Mouse (Mus musculus) right cerebral cortex, adult 18-20 months (tissue): ENCODE data around the gene Treh.
"Not testable (repeated sequence)": the region's sequence is repeated elsewhere in the genome, so short reads cannot be mapped to it uniquely, and the experiment has no call there.

ENCODE experiments used
- DNase-seq: peaks from one replicate; pipeline ENCODE4 v3.0.0; 2022; ENCODE audit warnings: mixed read lengths

Gene Treh

DNA sequence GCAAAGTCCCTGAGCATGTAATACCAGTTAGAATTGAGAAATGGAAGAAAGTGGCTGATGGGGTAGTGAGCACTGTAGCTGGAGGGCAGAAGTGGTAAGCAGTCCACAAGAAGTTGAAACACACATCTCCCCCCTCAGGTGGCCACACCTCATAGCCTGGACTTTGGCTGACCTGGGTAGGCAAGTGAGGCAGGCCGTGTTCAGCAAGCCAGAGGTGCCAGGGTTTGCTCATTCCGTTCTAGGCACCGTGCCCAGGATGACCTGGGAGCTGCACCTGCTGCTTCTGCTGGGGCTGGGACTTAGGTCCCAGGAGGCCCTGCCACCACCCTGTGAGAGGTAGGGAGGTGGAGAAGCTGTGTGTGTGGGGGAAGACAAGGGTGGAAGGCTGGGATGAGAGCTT is at the start of gene Treh:
Gene Treh (plus strand): TSS at position 229 of the 400 bp plus-strand sequence.
- DNase-seq = no peak

DNA sequence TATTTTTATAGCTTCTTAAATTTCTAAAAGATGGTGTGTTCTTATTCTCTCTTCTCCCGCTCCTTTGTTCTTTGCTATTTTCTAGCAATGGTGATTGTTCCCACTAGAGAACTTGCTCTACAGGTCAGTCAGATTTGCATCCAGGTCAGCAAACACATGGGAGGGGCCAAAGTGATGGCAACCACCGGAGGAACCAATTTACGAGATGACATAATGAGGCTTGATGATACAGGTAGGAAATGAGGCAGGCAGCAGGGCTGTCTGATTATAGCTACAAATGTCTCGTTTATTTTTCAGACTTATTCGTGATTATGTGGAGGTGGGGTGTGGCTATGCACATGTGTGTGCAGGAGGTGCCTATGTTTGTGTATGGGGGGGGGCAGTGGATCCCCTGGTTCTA is 48.6 kb upstream of the Treh start:
- no peak for DNase-seq

DNA sequence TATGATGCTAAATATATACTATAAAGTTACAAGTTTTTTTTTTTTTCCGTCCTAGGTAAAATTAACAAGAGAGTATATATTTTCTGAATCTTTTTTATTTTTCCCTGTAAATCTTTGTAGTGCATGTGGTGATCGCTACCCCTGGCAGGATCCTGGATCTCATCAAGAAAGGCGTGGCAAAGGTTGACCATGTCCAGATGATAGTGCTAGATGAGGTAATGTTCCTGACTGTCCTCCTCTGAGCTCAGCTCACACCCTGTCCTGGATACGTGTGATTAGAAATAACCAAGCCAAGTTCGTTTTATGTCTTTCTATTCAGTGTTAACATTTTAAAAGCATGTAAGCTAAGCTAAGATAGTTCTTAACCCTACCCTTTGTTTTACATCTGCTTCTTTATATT is 46.8 kb upstream of the Treh start:
- DNase-seq = no peak

DNA sequence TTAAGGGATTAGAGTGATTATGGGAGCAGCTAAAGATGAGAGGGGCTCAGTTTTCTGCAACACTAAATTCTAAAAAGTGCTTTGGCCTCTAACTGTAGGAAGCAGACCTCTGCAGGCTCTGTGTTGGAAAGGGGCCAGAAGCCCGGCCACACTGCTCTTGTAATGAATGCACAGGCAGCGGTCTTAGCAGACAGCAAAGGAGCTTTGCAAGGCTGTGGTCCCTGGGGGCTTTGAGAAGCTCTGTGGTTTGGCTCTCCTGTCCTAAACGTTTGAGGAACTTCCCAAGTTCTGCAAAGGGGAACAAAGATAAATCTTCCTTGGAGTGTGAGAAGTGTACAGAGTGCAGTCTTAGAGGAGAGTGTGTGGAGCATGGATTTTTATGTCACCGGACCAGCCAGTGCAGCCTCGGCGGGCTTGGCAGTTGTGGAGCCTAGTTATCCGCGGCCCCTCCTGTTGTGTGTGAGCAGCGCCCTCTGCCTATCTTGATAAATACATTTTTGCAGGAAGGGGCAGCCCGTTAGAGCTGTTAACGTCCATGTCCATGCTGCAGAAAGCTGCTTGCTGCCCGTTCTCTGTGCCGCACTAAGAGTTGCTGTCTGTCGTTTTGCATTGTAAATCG is 35.4 kb upstream of the Treh start:
- no peak for DNase-seq

DNA sequence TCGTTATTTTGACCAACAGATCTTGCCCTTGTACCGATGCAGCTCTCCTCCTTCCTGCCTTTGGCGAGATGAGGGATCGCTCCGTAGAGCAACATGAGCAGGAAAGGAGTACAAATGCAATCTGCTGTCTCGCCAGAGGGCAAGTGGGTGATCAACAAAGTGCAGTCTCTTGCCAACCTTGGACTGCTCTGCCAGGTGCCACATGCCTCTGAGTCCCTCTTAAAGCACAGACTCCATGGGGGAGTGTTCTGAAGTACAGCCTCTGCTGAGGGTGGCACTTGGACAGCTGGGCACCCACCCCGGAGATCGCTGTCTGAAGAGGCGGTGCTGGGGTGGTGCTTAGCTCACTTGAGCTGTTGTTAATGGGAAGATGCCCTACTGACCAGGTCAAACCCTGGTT is 34.3 kb upstream of the Treh start:
- not testable (repeated sequence) for DNase-seq

DNA sequence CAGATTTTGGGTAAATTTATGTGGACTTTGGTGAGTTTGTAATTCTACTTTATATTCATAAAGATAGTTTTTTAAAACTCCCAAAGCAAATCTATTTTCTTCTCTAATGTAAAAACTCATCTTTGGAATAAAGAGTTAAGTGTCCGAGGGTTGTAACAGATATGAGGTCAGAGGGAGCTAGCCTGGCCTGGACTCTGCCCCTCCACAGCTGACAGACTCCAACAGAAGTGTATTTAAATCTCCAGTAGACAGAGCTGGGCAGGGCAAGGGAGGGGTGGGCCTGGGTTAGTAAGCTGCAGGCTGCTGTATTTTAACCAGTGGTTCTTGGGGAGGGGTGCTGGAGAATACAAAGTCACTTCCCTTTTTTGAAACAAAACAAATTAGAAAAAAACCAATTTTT is 33.0 kb upstream of the Treh start:
- DNase-seq = not testable (repeated sequence)

DNA sequence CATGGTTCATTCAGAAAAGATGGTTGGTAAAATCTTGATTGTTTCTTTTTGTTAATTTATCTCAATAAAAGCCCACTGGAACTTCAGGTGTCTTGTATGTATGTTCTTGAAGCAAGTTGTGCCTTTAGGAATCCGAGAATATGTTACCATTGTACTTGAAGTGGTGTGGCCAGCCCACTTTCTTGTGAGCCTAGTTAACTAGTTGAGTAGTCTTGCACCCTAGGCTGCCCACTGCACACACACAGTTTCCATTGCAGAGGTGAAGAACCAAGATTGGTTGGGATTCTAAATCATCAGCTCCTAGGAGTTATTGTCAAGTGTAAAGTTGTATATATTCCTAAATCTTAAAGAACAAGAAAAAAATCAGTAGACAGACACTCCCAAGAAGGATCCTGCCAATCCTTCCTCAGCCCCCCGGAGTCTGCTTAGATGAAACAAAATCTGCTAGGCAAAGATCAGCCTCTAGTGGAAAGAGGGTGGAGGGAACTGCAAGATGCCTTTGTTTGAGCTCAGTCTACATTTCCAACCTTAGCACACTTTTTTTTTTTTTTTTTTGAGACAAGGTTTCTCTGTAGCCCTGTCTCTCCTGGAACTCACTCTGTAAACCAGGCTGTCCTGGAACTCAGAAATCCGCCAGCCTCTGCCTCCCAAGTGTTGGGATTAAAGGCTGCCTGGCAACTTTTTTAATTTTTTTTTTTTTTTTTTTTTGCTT is 32.2 kb upstream of the Treh start:
- DNase-seq = no peak

DNA sequence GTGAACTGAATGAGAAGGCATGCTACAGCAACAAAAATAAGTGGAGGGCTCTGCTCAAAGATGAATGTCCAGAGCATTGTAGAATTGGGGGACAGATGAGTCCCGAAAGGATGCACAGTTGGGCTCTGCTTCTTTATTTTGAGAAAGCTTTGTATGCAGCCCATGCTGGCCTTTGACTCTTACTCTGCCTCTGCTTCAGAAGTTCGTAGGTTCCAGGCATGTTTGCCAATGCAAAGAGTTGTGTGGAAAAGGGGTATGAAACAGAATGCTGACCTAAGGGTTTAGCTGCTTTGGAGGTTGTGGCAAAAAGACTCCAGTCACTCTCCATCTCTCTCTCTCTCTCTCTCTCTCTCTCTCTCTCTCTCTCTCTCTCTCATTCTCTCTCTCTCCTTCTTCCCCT is 31.4 kb upstream of the Treh start:
- DNase-seq = no peak

DNA sequence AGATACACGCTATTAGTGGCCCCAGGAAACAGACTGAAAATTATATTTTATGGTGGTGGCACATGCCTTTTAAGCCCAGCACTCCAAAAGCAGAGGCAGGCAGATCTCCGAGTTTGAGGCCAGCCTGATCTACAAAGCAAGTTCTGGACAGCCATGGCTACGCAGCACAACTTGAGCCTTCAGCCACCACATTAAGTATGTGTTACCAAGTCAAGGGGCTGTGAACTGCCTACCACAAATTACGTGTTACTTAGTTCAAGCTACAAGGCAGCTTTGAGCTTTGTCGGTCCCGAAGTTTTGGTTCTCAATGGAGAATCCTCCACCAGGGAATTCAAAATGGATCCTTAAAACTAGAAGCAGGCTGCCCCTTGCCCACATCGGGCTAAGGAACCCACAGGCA is 29.9 kb upstream of the Treh start:
- DNase-seq = no peak

DNA sequence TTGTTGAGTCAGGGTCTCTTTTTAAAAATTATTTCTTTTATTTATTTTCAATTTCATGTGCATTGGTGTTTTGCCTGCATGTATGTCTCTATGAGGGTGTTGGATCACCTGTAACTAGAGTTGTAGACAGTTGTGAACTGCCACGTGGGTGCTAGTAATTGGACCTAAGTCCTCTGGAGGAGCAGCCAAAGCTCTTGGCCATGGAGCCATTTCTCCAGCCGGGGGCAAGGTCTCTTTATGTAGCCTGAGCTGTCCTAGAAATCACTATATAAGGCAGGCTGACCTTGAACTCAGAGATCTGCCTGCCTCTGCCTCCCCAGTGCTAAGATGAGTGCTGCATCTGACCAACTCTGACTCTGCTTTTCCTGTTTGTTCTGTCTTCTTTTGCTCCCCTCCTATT is 28.8 kb upstream of the Treh start:
- no peak for DNase-seq

DNA sequence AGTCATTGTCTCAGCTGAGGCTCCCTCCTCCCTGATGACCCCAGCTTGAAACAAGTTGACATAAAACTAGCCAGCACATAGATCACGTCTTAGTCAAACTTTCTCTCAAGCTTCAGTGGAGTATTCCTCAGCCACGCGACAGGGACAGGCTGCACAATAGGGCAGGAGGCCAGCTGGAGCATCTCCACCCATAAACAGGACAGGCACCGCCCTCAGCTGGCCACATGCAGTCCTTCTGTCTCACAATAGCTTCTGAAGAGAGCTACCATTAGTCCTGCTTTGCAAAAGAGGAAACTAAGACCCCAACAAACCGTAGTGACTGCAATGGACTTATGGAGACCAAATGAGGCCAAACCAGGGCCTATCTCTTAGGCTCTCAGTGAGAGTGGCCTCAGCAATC is 27.6 kb upstream of the Treh start:
- no peak for DNase-seq

DNA sequence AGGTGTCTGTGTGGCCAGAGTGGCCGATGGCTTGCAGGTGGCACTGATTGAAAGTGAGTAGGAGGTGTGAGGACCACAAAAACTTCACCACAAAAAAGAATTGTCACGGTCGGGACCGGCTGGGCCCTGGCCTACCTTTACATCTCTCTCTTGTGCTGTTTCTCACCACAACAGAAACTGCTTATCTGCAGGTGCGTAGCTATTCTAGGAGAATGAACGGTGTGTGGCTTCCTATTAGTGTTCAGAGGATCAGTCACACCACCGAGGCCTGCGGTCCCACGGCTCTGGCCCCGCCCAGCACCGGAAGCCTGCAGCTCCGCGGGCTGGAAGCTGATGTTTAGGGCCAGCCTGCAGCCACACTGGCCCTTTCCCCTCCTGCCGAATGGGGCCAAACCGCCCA is 27.1 kb upstream of the Treh start:
- no peak for DNase-seq

DNA sequence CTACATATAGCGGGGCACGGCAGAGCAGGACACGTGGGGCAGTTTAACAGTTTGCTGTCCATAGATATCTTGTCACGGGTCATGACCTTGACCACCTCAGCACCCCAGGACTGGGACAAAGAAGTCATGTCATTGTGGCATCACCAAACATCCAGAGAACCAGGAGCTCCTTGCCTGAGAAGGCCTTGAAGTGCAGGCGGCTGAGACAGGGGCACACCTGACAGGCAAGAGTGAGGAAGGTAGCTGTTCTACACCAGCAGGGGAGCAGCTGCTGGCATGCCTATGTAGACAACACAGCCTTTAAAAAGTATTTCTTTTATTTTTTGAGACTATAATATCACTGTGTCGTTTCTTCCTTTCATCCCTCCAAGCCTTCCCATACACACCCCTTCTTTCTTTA is 26.7 kb upstream of the Treh start:
- DNase-seq = no peak

DNA sequence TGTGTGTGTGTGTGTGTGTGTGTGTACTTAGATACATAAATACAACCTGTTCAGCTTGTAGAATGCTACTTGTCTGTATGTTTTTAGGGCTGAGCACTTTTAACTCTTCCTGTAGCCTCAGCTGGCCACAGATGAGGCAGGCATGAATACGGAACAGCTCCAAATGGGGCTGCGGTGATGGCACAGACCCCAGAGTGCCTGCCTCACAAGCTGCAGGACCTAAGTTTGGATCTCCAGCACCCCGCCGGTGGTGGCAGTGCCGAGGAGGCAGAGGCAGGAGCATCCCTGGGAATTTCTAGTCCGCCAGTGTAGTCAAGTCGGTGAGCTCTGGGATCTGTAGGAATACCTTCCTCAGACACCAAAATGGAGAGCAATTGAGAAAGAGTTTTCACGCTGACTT is 26.0 kb upstream of the Treh start:
- no peak for DNase-seq

DNA sequence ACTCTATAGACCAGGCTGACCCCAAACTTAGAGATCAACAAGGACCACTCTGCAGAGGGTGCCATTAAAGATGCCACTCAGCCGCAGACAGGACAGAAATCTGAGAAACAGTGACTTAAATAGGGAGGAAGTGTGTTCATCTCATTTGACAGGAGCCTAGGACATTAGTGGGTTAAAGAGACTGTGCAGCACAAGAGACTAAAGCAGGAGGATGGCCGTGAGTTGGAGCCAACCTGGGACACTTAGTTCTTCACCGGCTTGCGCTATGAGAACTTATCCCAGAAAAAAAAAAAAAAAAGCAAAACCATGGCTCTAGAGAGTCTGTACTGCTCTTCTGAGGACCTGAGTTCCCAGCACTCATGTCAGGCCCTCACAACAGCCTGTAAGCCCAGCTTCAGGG is 25.4 kb upstream of the Treh start:
- DNase-seq = no peak

DNA sequence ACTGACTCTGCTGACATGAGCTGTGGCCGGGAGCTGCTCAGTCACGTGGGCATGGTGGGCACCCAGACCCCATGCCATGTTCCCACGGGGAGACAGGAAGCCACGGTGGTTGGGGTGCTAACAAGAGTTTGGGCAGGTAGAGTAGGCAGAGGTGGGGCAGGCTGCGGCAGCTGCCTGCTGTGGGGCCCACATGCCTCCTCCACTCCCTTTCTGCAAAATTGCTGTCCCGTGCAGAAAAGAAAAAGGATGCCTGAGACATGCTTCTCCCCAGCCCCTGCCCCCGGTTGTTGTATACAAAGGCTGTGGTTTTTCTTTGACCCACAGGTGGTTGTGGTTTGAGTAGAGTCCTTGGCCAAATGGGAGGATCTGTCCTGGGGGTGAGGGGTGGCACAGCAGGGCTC is 24.2 kb upstream of the Treh start:
- DNase-seq = no peak

DNA sequence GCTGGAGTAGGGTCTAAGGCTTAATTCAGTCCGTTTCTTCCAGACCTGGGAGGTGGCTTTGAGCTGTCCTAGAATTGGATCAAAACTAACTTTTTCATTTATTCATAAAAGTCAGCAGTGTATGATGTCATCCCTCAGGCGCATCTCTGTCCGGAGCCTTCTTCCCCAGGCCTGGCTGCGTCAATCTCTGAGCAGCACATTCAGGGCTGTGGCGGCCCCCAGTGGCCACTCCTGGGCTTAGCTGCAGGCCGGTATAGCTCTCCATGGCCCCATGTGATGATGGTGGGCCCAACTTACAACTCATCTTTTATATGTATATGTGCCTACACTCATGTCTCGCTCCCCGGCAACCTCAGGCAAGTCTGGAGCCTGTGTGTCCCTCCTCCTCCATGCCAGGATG is 21.0 kb upstream of the Treh start:
- peak; percentile 40 for DNase-seq

DNA sequence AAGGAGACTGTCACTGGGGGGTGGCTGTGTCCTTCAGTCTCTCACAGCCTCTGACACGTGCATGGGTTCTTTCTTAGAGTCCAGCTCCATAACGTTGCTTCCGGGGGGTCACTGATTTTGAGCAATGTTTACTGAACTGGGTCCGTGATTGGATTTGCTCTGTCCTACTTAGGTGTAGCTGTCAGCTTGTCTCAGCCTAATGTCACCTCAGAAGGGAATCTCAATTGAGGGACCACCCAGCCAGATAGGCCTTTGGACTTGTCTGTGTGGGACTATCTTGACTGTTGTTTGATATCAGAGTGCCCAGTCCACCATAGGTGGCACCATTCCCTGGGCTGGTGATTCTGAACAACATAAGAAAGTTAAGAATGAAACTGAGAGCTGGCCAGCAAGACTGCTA is 19.1 kb upstream of the Treh start:
- no peak for DNase-seq

DNA sequence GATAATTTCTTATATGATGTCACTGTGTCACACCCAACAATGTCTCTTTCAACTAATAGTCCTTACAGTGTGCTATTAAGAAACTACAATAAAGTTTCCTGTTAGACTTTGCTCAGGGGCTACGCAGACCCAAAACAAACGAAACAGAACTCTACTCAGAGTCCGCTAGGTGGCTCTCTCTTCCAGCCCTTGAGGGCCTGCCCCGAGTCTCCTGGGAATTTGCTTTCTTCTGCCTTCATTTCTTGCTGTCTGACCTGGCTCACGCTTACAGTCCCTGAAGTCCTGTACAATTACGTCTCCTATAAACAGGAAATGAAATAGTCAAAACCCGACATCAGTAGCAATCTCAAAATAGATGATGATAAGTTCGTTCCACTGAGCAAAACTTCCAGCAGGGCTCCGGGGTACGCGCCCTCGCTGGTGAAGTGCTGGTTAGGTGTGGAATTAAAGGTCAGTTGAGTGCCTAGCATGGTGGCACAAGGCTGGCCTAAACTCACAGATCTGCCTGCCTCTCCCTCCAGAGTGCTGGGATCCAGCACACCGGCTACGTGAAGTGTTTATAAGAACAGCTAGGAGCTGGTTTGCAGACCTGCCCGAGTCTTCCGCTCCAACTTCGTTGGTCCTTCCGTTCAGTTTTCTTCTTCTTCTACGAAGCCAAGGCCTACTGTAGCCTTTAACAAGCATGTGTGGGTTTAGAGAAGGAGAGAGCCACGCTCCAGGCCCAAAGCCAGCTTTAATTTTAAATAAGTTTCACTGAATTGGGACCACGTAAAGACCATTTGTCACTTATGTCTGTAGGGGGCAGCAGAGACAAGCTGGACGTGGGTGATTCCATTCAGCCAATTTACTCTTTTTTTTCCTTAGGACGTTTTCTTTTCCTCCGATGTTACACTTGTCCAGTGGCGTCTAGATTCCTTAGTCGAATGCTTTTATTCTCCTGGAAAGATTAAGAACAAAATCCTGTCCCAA is 17.7 kb upstream of the Treh start:
- DNase-seq = peak; percentile 57

DNA sequence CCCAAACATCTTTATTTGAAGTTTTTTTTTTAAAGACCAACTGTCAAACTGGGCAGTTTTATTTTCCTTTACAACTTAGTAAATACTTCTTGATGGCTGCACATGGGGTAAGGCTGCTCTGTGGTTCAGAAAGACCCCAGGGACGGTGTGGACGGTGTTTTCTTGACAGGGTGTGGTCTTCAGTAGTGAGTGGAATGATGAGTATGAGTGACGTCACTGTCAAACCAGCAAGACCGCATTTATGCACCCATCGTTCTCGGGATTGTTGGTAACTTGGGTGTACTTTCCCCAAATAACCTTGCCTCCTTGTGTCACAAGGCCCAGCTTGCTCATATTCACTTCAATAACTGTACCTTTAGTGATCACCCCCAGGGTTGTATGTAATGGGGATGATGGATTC is 9.3 kb upstream of the Treh start:
- no peak for DNase-seq

DNA sequence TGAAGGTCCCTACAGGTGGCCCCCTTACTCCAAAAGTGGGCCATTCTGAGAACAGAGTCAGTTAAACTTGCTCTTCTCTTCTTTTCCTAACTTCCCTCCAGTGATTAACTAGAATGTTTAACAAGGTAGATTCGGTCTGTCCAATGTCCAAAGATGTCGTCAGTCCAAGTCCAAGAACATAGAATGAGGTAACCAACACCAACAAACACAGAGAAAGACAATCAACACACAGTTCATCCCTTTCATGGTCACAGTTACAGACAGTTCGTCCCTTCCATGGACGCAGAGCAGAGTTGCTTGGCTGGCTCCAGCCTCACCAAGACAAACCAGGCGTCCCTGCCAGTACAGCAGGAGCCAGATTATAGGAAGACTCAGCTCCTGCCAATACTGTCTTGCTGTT is 1.6 kb upstream of the Treh start:
- DNase-seq = no peak

DNA sequence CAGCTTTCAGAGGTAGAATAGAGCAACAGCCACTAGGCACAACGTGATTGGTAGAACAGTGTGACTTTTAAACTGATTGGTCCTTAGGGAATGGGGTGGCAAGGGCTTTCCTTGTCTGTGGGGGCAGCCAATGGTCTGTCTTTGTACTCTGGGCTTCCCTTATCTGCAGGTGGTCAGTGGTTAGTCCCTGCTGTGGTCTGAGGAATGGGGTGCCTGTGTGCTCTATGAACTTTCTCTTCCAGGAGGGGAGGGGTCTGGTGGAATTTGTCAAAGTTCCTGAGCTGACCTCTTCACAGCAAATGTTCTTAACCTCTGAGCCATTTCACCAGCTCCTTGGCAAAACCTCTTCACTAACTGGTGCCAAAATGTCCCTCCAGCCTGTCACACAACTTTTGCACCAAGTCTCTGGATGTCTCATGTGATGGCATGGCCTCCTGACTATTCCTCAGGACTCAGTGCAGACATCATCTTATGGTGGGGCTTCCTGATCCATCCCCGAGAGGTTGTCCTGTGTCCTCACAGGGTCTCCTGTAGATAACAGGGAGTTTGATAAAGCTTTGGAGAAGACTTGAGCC is 655 bp upstream of the Treh start:
- no peak for DNase-seq

DNA sequence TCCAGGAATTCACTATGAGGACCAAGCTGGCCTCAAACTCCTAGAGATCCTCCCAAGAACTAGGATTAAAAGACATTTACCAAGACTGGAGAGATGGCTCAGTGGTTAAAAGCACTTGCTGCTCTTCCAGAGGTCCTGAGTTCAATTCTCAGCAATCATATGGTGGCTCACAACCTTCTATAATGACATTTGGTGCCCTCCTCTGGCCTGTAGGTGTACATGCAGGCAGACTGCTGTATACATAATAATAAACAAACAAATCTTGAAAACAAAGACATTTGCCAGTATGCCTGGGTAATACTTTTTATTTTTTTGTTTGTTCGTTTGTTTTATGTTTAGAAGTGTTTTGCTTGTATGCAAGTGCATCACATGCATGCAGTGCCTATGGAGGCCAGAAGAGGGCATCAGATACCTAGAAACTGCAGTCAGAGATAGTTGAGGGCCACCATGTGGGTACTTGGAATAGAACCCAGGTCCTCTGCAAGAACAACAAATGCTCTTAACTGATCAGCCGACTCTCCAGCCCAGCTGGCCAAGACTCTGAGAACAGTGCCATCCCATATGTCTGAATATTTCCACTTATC is 5.3 kb downstream of the Treh start:
- DNase-seq = no peak
